In the genomic region with DNA sequence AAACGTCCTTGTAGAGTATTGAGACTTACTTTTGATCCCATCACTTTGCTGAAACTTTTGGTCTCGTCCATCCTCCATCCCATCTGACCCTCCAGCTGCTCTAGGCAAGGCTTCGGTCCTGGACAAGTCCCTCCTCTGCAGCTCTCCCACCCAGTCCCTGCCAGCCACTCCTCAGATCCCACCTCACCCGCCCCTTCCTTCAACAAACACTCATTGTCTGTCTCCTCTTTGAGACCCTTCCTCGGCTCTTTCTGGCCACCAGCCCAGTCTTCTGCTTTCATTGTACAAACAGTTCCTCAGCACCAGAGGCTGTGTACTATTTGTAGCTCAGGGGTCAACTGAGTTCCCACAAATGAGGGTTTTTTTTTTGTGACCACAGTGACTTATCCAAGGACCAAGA, we compare ENCODE assay signal across 14 mouse cellular contexts. TPM values are rescaled to one million over a fixed set of nuclear protein-coding genes. Genes with fewer than 3 reads are reported as not detected.
A peak's percentile ranks its signal among the peaks of the same experiment; 100 is the strongest.
DNase-seq lines count a peak whose midpoint lies in the region; ATAC-seq lines count a peak whose summit lies in the region.
"Had no signal": no experiment of that assay in that cellular context is flagged by ENCODE, and none has a peak within 500 bp of the region (broad histone marks: within the 10 kb centered on the region; RNA-seq: fewer than 3 reads in every experiment).

No protein-coding gene starts in this region.

- no peaks in the 10 kb centered on the region for H3K4me1 ChIP-seq in embryonic facial prominence, embryonic 14.5 days (ENCODE audit: control insufficient read depth, insufficient read depth, low read length)
- H3K4me1 ChIP-seq in embryonic facial prominence, embryonic 10.5 days, result peaks cover 18% of the 10 kb centered on the region; the same call in 1 of the 2 replicates
- peaks cover 13% of the 10 kb centered on the region for H3K4me1 ChIP-seq in hindbrain, embryonic 14.5 days (replicated peaks; ENCODE audit: control insufficient read depth, insufficient read depth, low read length)
- no peaks in the 10 kb centered on the region for H3K4me1 ChIP-seq in liver, embryonic 11.5 days (replicated peaks; ENCODE audit: control insufficient read depth, insufficient read depth, low read length)
- H3K4me1 ChIP-seq: limb, embryonic 12.5 days had no signal

- H3K9ac ChIP-seq in embryonic facial prominence, embryonic 14.5 days (ENCODE audit: low read depth, low read length), result no peak overlapping the region
- H3K9ac ChIP-seq in hindbrain, embryonic 14.5 days, result no peak overlapping the region
- no peak overlapping the region for H3K9ac ChIP-seq in liver, embryonic 11.5 days (ENCODE audit: low read depth, low read length)
- H3K9ac ChIP-seq: heart, embryonic 13.5 days; limb, embryonic 12.5 days had no signal

- WGBS in embryonic facial prominence, embryonic 14.5 days, result 23% methylated on average over 5 of the region's 5 CpGs
- WGBS in embryonic facial prominence, embryonic 10.5 days, result 26% methylated on average over 5 of the region's 5 CpGs
- WGBS in hindbrain, embryonic 14.5 days, result 34% methylated on average over 5 of the region's 5 CpGs
- 42% methylated on average over 5 of the region's 5 CpGs for WGBS in liver, embryonic 11.5 days

- no peaks in the 10 kb centered on the region for H3K27me3 ChIP-seq in embryonic facial prominence, embryonic 14.5 days (replicated peaks; ENCODE audit: control insufficient read depth, insufficient read depth, low read length)
- peaks cover 6% of the 10 kb centered on the region; the same call in 1 of the 2 replicates for H3K27me3 ChIP-seq in embryonic facial prominence, embryonic 10.5 days (replicated peaks; ENCODE audit: low read depth, poor library complexity, severe bottlenecking)
- H3K27me3 ChIP-seq in hindbrain, embryonic 14.5 days (ENCODE audit: control insufficient read depth, insufficient read depth, low read length), result no peaks in the 10 kb centered on the region
- no peaks in the 10 kb centered on the region for H3K27me3 ChIP-seq in liver, embryonic 11.5 days (replicated peaks; ENCODE audit: control insufficient read depth, insufficient read depth, low read length)
- H3K27me3 ChIP-seq: heart, embryonic 13.5 days; limb, embryonic 12.5 days had no signal

- DNase-seq in embryonic facial prominence, embryonic 14.5 days (ENCODE audit: low spot score), result no peak
- no peak for DNase-seq in embryonic facial prominence, embryonic 10.5 days (ENCODE audit: low spot score)
- peak; percentile 54 to 78 for DNase-seq in left cerebral cortex, postnatal 10 days (ENCODE audit: extremely low spot score in 1 of 2, low spot score in 2 of 2)
- no peak for DNase-seq in left cerebral cortex, postnatal 25 days (ENCODE audit: low spot score in 2 of 2)
- DNase-seq in hindbrain, embryonic 14.5 days (ENCODE audit: low spot score), result no peak
- peak; percentile 66 to 85 for DNase-seq in lung, postnatal 4 days
- DNase-seq in liver, embryonic 11.5 days (ENCODE audit: low spot score), result no peak
- no peak for DNase-seq in gastrocnemius, postnatal 25 days

- no peaks in the 10 kb centered on the region for H3K9me3 ChIP-seq in embryonic facial prominence, embryonic 14.5 days (ENCODE audit: control insufficient read depth, low read length)
- no peaks in the 10 kb centered on the region for H3K9me3 ChIP-seq in embryonic facial prominence, embryonic 10.5 days
- no peaks in the 10 kb centered on the region for H3K9me3 ChIP-seq in hindbrain, embryonic 14.5 days (ENCODE audit: control insufficient read depth, low read length)
- no peaks in the 10 kb centered on the region for H3K9me3 ChIP-seq in liver, embryonic 11.5 days (ENCODE audit: control insufficient read depth, low read length)
- H3K9me3 ChIP-seq: heart, embryonic 13.5 days; limb, embryonic 12.5 days had no signal

- intact Hi-C loops in left cerebral cortex, postnatal 10 days (cut with DNase I), result loop anchor here (5.0 kb wide), 2 partner anchors 59 to 254 kb away; no protein-coding TSS in a partner anchor
- intact Hi-C loops in left cerebral cortex, postnatal 25 days (cut with DNase I), result no loop called here

- H3K4me2 ChIP-seq in embryonic facial prominence, embryonic 14.5 days (ENCODE audit: low read depth, low read length), result no peak overlapping the region
- H3K4me2 ChIP-seq in hindbrain, embryonic 14.5 days (replicated peaks), result no peak overlapping the region
- H3K4me2 ChIP-seq in liver, embryonic 11.5 days, result no peak overlapping the region
- H3K4me2 ChIP-seq: heart, embryonic 13.5 days; limb, embryonic 12.5 days had no signal

- no peaks in the 10 kb centered on the region for H3K36me3 ChIP-seq in embryonic facial prominence, embryonic 14.5 days (ENCODE audit: control insufficient read depth, insufficient read depth, low read length)
- no peaks in the 10 kb centered on the region for H3K36me3 ChIP-seq in embryonic facial prominence, embryonic 10.5 days (replicated peaks)
- H3K36me3 ChIP-seq in hindbrain, embryonic 14.5 days (replicated peaks; ENCODE audit: control insufficient read depth, insufficient read depth), result no peaks in the 10 kb centered on the region
- H3K36me3 ChIP-seq in liver, embryonic 11.5 days (ENCODE audit: control insufficient read depth, insufficient read depth, low read length), result no peaks in the 10 kb centered on the region
- H3K36me3 ChIP-seq: heart, embryonic 13.5 days; limb, embryonic 12.5 days had no signal

- ATAC-seq in embryonic facial prominence, embryonic 14.5 days (ENCODE audit: low read depth), result peak; percentile 33; the same call in 1 of the 2 replicates
- peak; percentile 76; the same call in 1 of the 2 replicates for ATAC-seq in hindbrain, embryonic 14.5 days (ENCODE audit: low FRiP score)
- ATAC-seq in liver, embryonic 11.5 days (replicated peaks; ENCODE audit: low FRiP score), result no peak

- no peak overlapping the region for H3K4me3 ChIP-seq in embryonic facial prominence, embryonic 14.5 days (ENCODE audit: low read depth, low read length)
- H3K4me3 ChIP-seq in embryonic facial prominence, embryonic 10.5 days, result no peak overlapping the region
- no peak overlapping the region for H3K4me3 ChIP-seq in hindbrain, embryonic 14.5 days (replicated peaks; ENCODE audit: low read length)
- no peak overlapping the region for H3K4me3 ChIP-seq in liver, embryonic 11.5 days (ENCODE audit: low read depth, low read length)
- H3K4me3 ChIP-seq: heart, embryonic 13.5 days; limb, embryonic 12.5 days had no signal

- no peak overlapping the region for H3K27ac ChIP-seq in embryonic facial prominence, embryonic 14.5 days (replicated peaks; ENCODE audit: low read depth, low read length)
- H3K27ac ChIP-seq in embryonic facial prominence, embryonic 10.5 days (replicated peaks), result no peak overlapping the region; the same call in 1 of the 2 replicates
- H3K27ac ChIP-seq in hindbrain, embryonic 14.5 days, result no peak overlapping the region
- no peak overlapping the region for H3K27ac ChIP-seq in liver, embryonic 11.5 days (ENCODE audit: low read depth, low read length)
- H3K27ac ChIP-seq: heart, embryonic 13.5 days; limb, embryonic 12.5 days had no signal

RNA-seq across cellular contexts. Expression of a gene that starts 5.0 kb away (rescaled TPM):
- not detected in 2 replicates for polyA plus RNA-seq in embryonic facial prominence, embryonic 14.5 days (2014; fragmentation: Nextera tagmentation; extraction: Ambion mirVana)
- polyA plus RNA-seq in embryonic facial prominence, embryonic 10.5 days (2016; fragmentation: Nextera tagmentation; extraction: Ambion mirVana), result 0.10 and 0.22 TPM in 2 replicates
- under 1 TPM in 1 of 2 experiments, not detected in 1; 0.24 TPM for total RNA-seq in left cerebral cortex, postnatal 10 days (2021)
- total RNA-seq in left cerebral cortex, postnatal 25 days (2021), result not detected
- not detected in 2 replicates for polyA plus RNA-seq in hindbrain, embryonic 14.5 days (2014; fragmentation: Nextera tagmentation; extraction: Ambion mirVana)
- not detected in 2 replicates for polyA plus RNA-seq in liver, embryonic 11.5 days (2014; fragmentation: Nextera tagmentation; extraction: Ambion mirVana)
- not detected for total RNA-seq in gastrocnemius, postnatal 25 days (2021)
- total RNA-seq: layer of hippocampus, adult 18-20 months; megakaryocyte progenitor cell, adult 5-6 weeks; neutrophil, adult 5-6 weeks had no signal
- polyA plus RNA-seq: frontal cortex, adult 2 months; heart, embryonic 13.5 days had no signal

Comparison
In these comparisons a context has a peak if more than half of its experiments do, and no peak if none do; other contexts are left out.
1. DNase-seq: peak in left cerebral cortex, postnatal 10 days (2 of 2) and lung, postnatal 4 days (2 of 2); none in embryonic facial prominence, embryonic 14.5 days (single experiment), embryonic facial prominence, embryonic 10.5 days (single experiment), left cerebral cortex, postnatal 25 days (0 of 2), hindbrain, embryonic 14.5 days (single experiment), liver, embryonic 11.5 days (single experiment) and gastrocnemius, postnatal 25 days (single experiment).